Mouse (Mus musculus): ENCODE data around the gene Gpank1.

Gene Gpank1

DNA sequence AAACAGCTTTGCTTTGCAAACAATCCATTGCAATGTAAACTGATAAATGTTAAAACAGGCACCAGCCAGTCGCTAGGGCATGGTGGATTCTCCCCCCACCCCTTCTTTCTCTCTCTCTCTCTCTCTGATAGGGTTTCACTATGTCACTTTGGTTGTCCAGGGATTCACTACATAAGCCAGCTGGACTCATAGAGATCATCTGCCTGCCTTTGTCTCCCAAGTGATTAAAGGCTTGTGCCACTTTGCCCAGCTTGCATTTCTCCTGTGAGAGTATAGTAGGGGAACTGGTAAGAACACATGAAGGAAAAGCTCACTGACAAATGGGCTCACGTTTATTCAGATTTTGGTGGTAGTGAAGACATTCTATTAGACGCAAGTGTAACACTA lies 10.9 kb downstream of the Gpank1 start:
- no peak for DNase-seq

DNA sequence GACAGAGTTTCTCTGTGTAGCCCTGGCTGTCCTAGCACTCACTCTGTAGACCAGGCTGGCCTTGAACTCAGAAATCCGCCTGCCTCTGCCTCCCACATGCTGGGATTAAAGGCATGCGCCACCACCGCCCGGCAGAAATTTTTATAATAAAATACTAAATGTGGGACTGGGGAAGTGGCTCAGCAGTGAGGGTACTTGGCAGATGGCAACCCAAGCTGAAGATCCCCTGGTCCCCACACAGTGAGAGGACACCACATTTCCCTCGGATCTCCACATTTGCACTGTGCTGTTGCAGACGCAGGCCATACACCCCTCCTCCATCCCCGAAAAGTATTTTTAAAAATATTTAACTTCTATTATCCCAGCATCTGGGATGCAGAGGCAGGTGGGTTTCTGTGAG lies 12.3 kb downstream of the Gpank1 start:
- no peak for DNase-seq

DNA sequence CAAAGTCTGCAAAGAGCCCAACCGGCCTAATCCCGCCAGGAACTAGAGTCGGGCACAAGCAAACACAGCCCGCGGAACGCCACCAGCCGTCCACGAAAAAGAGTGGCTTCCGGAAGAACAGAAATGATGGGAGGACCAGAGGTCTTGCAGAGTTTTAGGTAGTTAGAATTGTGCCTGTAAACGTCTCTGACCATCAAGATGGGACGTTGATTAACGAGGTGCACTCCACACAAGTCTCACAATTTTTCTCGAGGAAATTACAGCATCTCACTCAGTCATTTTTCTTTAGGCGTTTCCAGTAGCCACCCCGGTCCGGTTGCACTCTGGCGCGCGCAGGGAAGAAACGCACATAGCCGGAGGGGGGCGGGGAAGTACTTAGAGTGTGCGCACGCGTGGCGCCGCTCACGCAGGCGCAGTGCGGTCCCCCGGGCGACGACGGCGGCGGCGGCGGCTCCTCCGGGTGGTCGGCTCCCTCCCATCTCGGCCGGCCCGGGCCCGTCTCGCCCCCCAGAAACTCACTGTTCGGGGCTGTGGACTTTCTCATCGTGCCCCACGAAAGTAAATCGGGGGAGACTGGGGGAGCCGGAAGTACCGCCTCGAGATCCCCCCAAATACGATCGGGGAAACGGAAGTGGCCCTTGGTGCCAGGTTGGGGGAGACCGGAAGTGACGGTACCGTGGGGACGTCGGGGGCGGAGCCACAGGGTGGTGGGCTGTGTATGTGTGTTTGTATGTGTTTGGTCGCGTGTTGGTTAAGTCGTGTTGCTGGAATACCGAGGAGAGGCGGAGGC lies 13.7 kb downstream of the Gpank1 start, which contains the start of gene Bag6:
Bag6 (plus strand) TSS at position 378 of the 790 bp plus-strand sequence.
- peak; percentile 95 for DNase-seq

DNA sequence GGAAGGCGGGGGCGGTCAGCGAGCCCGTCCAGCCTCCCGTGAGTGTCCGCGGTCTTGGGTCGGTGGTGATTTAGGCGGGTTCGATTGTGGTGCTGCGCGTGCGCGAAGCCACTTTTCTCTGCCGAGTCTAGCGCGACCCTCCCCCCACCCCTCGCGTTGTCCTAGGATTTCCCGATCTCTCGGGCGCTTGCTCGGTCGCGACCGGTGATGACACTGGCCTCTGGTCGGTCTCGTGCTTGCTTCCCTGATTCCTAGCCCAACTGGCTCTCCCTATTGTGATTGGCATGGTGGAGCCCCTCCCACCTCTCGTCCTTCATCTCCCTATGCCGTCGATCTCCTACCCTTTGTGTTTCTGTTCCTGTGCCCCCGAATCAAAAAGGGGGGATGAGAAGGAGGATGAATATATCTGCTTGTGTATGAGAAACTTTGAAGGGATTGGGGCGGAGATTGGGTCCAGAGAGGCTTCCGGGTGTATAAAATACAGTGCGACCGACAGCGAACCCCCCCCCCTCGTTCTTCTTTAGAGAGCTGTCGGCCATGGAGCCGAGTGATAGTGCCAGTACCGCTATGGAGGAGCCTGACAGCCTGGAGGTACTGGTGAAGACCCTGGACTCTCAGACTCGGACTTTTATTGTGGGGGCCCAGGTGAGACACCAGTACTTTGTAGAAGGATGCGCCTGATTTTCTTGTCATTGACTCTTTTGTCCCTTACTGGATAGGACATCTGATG lies 14.5 kb downstream of the Gpank1 start:
- no peak for DNase-seq

DNA sequence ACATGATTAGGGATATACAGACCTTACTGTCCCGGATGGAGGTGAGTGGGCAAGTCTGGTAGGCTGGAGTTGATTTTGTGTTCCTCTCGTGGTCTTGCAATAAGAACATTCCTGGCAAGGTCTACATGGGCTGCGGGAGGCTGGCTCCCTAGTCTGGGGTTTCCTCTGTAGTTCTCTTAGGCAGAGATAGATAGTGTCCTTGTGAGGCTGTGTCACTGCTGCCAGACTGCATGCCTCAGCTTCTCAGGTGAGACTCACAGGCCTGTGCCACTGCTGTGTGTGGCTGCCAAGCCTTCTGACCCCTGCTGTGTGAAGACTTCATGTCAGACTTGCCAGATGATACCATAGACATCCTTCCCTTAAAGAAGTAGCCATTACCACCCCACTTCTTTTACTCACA lies 18.0 kb downstream of the Gpank1 start:
- no peak for DNase-seq

DNA sequence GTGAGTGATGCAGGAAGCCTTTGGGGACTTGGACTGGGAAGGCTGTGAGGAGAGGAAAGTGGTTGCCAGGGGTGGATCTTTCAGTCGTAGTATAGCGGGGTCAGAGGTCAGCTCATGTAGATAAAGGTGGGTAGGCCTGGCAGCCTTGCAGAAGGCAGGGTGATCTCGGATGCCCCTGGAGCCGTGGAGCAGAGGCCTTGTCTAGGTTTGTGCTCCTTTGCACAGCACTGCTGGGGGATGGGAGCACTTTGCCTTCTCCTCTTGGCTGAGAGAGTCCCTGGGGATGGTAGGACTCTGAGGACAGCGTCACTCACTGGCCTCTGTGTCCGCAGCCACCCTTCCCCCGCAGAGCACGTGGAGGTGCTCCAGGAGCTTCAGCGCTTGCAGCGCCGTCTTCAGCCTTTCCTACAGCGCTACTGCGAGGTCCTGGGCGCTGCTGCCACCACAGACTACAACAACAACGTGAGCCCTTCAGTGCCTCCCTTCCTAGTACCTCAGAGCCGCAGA lies 19.3 kb downstream of the Gpank1 start:
- no peak for DNase-seq

DNA sequence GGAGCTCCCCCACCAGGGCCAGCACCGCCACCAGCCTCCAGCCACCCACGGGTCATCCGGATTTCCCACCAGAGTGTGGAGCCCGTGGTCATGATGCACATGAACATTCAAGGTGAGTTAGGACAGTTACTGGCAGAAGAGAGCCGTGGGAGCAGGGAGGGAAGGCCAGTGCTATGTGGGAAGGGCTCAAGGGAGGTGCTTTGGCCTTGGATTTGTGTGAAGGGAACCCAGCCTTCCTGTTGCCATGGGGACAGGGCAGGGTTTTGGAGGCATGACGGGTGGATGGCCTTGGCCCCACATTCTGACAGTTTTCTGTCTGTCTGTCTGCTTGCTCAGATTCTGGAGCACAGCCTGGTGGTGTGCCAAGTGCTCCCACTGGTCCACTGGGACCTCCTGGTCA lies 20.7 kb downstream of the Gpank1 start:
- DNase-seq = no peak

DNA sequence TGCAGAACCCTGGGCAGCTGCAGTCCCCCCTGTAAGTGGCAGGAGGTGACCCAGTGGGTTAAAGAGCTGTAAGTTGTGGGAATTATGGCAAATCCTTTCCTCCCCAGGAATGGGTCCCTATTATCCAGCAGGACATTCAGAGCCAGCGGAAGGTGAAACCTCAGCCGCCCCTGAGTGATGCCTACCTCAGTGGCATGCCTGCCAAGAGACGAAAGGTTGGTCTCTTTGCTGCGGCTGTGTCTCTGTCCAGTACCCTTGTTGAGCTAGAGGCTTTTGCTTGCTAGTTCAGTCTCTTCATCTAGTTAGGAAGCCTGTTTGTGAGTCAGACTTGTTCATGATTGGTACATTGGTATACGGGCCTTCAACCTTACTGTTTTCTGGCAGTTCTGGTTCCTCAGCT lies 24.9 kb downstream of the Gpank1 start:
- DNase-seq = no peak

DNA sequence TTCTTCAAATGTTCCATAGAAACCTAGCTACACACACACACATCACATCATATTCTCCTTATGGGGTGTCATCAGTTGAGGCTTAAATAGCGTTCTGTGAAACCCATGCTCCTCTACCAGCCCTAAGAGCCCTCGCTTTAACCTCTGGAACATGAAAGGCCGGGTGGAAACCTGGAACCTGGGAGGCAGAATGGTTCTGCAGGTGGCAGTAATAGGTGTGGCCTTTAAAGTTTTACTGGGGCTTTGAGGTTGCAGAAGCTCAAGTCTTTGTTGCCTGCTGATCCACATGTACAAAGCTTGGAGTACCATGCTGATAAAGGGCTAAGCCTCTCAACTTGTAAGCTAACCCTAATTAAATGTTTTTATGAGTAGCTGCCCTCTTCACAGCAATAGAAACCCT lies 26.1 kb downstream of the Gpank1 start:
- no peak for DNase-seq

DNA sequence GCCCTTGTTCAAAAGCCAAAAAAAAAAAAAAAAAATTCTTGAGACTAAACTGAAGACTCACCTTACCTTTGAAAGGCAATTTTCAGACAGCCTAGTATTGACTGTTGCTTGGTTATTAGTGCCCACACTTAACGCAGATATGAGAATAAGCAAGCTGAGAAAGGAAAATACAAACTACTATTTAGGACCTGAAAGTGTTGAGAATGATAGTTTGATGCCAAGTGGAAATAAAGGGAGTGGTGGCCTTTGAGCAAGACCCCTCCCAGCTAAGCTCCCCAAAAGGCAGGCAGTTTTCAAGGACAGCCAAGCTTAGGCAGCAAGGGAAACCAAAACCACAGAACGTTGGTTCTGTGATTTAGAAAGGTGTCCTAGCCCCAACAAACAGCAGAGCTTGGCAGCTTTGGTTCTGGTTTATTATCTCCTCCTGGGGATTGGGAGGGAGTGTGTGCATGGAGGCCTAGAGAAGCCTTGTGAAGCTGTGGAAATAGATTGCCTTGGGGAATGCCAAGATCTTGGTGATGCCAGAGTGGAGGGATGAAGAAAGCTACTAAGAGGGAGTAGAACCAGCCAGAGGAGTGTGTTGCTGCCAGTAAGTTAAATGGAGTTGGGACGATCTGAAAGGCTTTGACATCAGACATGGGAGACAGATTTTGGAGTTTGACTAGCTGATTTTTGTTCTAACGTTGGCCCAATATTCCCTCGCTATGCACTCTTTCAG lies 26.8 kb downstream of the Gpank1 start:
- no peak for DNase-seq

DNA sequence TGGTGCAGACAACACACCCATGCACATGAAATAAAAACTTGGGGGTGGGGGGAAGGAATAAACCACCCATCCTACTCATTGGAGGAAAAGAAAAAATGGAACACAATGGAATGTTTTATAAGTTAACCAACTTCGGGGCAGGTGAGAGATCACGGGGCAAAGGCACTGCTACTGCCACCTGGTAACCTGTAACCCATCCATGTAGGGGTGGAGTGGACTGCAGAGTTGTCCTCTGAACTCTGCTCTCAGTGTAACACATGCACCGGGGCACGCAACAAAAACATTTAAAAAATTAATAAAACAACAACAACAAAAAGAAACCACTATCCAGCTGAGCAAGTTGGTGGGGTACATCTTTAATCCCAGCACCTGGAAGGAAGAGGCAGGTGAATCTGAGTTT lies 30.9 kb downstream of the Gpank1 start:
- DNase-seq = no peak

DNA sequence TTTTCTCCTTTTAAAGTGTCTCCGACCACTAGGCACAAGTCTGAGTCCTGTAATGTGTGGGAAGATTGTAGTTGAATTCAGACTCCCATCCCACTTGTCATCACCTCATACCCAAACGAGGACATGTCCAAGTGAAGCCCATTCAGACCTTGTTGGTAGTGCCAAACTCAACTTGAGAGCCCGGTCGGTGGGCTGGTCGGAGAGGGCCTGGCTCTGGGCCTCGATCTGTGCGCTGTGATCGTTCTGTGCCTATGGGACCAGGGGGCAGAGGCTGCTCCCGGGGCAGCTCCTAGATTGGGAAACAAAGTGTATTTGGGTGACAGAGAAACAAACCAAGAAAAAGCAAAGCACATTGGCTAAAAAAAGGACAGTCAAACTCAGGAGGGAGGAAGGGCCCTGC lies 31.8 kb downstream of the Gpank1 start:
- DNase-seq = no peak

DNA sequence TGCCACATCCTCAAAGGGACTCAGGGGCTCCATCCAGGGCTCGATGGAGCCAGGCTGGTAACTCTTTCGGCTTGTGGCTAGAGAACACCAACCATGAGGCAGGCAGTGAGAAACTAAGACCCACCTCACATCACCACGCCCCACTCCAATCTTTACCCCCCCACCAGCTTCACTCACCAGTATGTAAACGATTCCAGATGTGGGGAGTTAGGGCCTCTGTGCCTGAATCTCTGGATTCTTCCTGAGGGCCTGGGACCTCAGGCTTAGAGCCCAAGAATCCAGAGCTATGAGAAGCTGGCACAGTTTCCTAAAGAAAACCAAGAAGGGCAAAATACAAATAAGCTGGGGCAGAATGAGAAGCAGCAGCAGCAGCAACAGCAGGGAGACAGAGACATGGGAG lies 32.7 kb downstream of the Gpank1 start:
- no peak for DNase-seq

DNA sequence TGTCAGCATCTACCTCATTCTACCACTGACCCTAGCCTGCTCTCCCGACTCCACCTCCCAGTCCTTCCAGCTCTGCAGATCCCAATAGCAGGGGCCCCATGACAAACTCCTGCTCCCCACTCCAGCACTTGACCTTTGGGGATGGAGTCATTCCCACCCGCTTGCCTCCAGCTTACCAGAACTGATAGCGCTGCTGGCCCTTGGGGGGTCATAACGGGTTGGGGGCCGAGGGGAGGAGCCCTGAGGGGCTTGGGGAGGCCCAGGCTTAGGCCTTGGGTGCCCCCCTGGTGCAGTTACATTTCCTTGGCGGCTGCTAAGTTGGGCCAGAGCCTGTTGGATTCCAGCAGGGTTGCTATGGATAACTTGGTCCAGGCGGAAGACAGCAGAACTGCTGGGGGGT lies 33.4 kb downstream of the Gpank1 start:
- DNase-seq = no peak

DNA sequence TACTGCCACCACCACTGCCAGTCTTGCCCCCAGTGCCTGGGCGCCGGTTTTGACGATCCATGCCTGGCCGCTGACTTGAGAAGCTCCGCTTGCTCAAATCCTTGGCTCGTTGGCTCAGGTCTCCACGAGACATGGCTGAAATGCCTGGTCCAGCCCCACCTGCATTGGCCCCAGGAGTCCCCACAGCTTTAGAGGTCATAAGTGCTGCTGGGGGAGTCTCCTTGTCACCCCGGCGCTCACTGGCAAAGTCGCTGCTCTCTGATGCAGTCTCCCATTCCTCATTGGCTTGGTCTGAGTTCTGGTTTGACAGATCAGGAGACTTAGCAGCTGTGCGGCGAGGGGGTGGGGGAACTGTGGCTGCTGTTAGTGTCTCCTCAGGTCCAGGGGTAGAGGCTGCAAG lies 34.2 kb downstream of the Gpank1 start:
- DNase-seq = no peak

DNA sequence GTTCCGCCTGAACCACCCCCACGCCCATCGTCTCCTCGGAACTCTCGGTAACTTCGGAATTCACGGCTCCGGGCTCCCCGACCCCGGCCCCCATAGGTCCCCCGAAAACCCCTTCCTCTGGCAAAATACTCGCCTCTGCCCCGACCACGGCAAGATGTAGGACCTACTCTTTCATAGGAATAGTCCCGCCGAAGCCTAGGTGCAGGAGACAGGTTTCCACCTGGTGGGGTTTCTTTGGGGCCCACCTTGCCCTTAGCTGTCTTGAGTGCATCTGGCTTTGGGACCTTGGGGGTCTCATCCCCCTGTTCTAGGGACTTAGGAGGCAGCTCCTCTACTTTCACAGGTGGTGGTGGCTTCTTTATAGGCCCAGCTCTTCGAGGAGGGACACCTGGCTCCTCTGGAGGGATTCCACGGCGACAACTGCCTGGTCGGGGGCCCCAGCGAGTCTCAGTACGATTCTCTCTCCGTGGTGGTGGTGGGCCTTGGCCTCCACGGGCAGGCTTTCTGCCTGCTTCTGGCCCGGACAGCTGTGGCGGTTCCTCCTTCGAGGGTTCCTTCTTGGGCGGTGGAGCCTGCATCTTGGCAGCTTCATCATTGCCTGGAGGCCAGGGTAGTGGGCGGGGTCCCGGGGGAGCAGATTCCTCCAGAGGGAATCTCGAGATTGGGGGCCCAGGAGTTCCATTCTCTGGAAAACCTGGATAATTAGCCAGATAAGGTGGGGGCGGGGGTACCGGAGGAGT lies 35.4 kb downstream of the Gpank1 start:
- no peak for DNase-seq

DNA sequence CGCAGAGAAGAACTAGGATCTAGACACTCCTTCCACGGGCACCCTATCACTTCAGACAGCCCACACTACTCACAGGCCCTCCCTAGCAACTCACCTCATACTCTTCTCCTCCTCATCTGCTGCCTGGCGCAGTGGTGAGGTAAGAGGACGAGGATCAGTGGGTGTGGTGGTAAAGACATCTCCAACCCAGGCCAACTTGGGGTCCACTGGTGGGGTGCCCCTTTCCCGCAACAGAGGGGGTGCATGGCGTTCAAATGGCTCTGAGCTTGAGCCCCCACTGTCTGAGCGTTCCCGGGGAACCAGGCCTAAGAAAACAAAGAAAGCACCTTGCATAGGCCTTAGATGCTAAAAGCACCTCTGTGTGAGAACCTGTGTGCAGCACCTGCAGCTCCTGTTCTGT lies 36.0 kb downstream of the Gpank1 start:
- DNase-seq = no peak

DNA sequence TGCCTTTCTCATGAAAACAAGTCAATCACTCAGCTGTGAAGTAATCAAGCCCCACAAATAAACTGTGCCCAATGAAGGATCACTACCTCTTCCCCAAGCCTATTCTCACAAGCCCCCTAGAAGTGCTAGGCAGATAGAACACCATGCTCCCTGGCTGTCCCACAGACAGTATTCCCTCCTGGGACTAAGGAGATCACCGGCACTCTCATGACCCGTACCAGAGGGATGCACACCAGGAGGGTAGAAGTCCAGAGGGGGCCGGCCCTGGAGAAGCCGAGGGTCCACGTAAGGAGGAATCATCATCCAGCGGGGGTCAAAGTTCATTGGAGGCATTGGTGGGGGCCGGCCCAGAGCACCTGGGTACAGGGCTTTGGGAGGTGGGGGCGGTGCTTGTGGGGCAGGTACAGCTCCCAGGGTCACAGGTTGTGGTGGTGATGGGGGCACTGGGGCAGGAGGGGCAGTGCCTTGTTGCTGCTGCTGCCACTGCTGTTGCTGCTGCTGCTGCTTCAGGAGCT lies 36.5 kb downstream of the Gpank1 start:
- DNase-seq = no peak

DNA sequence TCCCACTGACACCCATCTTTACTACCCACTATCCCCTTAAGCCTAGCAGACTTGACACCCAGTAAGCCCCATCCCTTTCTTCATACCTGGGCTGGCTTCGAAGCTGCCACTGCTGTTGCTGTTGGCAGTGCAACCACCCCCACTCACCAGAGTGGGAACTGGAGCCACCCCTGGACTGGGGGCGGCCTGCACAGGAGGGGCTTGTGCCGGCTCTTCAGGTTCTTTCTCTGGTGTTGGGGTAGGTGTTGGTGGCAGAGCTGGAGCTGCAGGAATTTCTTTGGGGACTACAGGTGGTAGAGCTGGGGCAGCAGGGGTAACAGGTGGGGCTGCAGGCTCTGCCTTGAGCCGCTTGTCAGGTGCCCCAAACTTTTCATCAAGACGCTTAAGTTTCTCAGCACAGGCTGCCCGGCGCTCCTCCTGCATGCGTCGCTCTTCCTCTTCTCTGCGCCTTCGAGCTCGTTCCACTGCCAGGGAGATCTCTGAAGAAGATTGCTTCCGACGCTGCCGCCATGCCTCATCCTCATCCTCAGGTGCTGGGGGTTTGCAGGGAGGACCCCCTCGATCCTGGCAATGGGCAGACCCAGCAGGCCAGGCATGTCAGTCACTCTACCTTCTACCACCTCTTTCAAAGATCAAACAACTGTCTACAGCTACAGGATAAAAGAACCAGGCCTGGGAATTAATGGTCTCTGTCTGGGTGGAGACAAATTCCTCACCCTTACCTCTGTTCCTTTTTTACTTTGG lies 37.8 kb downstream of the Gpank1 start:
- DNase-seq = no peak

DNA sequence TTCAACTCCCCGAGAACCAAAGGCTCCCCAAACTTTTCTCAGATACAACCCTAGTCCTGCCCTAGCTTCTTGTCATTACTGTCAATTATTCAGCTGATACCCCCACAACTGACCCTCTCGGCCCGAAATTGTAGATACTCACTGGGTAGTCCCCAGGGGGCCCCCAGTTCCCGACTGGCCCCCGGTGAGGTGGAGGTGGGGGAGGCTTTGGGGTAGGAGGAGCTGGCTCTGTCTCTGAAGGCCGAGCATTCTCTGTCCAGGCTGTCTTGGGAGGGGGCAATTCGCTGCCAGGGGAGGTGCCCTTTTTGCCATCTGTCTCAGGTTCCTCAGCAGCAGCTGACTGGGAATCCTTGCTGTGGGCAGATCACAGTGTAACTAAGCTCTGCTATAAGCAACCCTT lies 38.4 kb downstream of the Gpank1 start:
- no peak for DNase-seq

DNA sequence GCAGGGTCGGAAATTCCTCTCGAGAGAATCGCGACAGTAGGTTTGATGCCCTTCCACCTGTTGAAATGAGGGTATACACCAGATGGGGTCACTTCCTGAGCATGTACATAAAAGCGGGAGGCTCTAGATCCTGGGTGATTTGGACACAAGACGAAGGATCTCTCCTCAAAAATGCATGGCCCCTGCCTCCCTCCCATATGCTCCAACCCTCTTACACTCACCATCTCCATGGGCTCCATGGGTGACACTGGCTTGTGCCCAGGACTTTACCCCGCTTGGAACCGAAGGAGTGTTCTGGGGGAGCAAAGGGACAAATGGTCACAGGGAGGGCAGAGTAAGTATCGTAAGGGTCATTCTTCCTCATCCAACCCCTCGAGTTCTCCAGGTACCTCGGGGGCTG lies 40.2 kb downstream of the Gpank1 start:
- DNase-seq = no peak

DNA sequence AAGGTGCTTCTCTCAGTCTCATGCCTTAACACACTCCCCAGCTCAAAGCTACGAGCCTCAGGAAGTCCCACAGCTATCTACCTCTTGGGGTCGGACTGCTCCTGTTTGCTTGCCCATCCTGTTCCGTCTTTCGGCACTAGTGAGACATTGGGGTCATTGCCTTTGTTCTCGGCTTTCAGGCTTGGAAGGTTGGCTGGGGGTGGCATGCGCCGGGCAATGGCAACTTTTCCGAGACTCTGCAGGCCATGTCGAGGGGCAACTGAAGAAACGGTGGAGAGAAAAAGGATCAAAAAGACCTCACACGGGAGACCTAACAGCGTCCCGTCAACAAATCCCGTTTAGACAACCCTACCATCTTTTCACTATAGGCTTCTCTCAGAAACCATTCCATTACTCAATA lies 40.9 kb downstream of the Gpank1 start:
- DNase-seq = no peak

All from thymus, postnatal 14 days (tissue).